Mouse (Mus musculus) CH12.LX (cell line): ENCODE results near the gene Apol7e. TPM values are rescaled to one million over a fixed set of nuclear protein-coding genes. Genes with fewer than 3 reads are reported as not detected.
"Not testable (repeated sequence)": the region's sequence is repeated elsewhere in the genome, so short reads cannot be mapped to it uniquely, and the experiment has no call there.

Experiments used
- DNase-seq: peaks from one replicate; pipeline ENCODE4 v3.0.0-alpha.2; 2013; ENCODE audit errors: extremely low read depth
- H3K27ac ChIP-seq: 2 replicates; pipeline ENCODE4 v1.5.1; 2012; ENCODE audit warnings: low read depth, mild to moderate bottlenecking, control low read depth, moderate library complexity; ENCODE audit not compliant: insufficient read depth
- H3K27me3 ChIP-seq: replicated peaks from 2 replicates; pipeline ENCODE3; 2012; ENCODE audit warnings: inconsistent platforms
- H3K36me3 ChIP-seq, 2 experiments: replicated peaks in 1 of 2; 2 replicates each; pipeline versions ENCODE3 to v1.6.1; 2012; ENCODE audit warnings: inconsistent platforms in 1 of 2, low read length in 1 of 2, mild to moderate bottlenecking in 1 of 2, mixed read lengths in 1 of 2, moderate library complexity in 1 of 2; ENCODE audit not compliant: control insufficient read depth in 1 of 2, insufficient read depth in 1 of 2
- H3K4me1 ChIP-seq, 2 experiments: 2 replicates each; pipeline ENCODE4 v1.6.1; 2012; ENCODE audit warnings: inconsistent platforms in 1 of 2, moderate library complexity in 1 of 2; ENCODE audit not compliant: insufficient read depth in 2 of 2, control insufficient read depth in 1 of 2
- H3K4me2 ChIP-seq: 2 replicates; pipeline ENCODE4 v1.6.1; 2012; ENCODE audit warnings: low read depth, mild to moderate bottlenecking, control low read depth; ENCODE audit not compliant: poor library complexity, insufficient read depth, severe bottlenecking
- H3K4me3 ChIP-seq, 3 experiments: fragments of 150-350 bp in 1 of 3; sonication (generic) in 1 of 3; replicated peaks in 1 of 3; 2 replicates each; pipeline versions ENCODE3 to v1.5.1; 2011 to 2012; ENCODE audit warnings: low read depth in 2 of 3, low read length in 2 of 3, mild to moderate bottlenecking in 2 of 3, moderate library complexity in 2 of 3, control low read depth in 1 of 3, improper control_type of control experiment in 1 of 3, inconsistent platforms in 1 of 3, mixed read lengths in 1 of 3; ENCODE audit not compliant: poor library complexity in 1 of 3
- H3K79me2 ChIP-seq: replicated peaks from 2 replicates; pipeline ENCODE4 v1.6.1; 2012; ENCODE audit warnings: mild to moderate bottlenecking, moderate library complexity; ENCODE audit not compliant: control insufficient read depth, poor library complexity, insufficient read depth, severe bottlenecking; ENCODE audit errors: extremely low read depth
- H3K9ac ChIP-seq: 2 replicates; pipeline ENCODE4 v1.6.1; 2012; ENCODE audit warnings: low read depth, mild to moderate bottlenecking, control low read depth, moderate library complexity; ENCODE audit not compliant: insufficient read depth
- H3K9me3 ChIP-seq: replicated peaks from 2 replicates; pipeline ENCODE3; 2012; ENCODE audit warnings: low read length, inconsistent platforms, mixed read lengths
- dilution Hi-C: fragments of 300-500 bp; cut with MboI; formaldehyde crosslinking; loops from 2 replicates; pipeline ENCODE4 v1.14.3; 2020; ENCODE audit warnings: low sequenced_read_pairs; ENCODE audit not compliant: extremely low pct_unique_long_range_greater_than_20kb, extremely low pct_ligation_motif_present
- in situ Hi-C: fragments of 300-500 bp; cut with MboI; formaldehyde crosslinking; loops from 3 replicates; pipeline ENCODE4 v1.14.3; 2019; ENCODE audit warnings: low sequenced_read_pairs, low pct_ligation_motif_present, low pct_unique_long_range_greater_than_20kb, mixed read lengths
- polyA plus RNA-seq: library from polyadenylated mRNA; unstranded; fragments of >175 nt; gene quantifications from 2 replicates; pipeline ENCODE4 v1.2.1, GENCODE M21; 2012; ENCODE audit warnings: low read depth; ENCODE audit not compliant: insufficient read length
- total RNA-seq, 2 experiments: library from RNA; depleted of rRNA; stranded (reverse); fragments of 300-350 nt in 1 of 2; fragments of >200 nt in 1 of 2; gene quantifications; 2 replicates each; pipeline ENCODE4 v1.2.3; 2012 to 2014

Gene Apol7e
- total RNA-seq (2012; rRNA removed) (not detected in 2 replicates), total RNA-seq (2014; rRNA removed) (not detected in 2 replicates), polyA plus RNA-seq (not detected in 2 replicates)

DNA sequence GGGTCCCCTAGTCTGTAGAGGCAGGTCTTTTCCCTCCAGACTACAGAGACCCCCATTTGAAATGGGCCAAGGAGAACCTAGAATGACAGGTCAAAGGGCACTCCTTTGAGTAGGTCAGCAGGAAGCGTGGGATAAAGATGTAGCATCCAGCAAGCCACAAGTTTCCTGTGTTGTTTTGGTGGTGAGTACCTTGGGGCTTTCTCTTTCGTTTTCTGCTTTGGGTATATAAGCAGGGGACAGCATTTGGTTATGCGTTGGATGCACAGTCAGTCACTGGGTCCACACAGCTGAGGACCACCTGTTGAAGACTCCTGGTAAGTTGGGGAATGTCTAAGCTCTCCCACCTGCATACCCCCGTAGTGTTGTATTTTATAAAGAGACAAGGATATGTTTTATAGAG is at the start of gene Apol7e:
TSS of gene Apol7e (plus strand) at position 202 of the 400 bp plus-strand sequence.
- H3K36me3 ChIP-seq, H3K9ac ChIP-seq, H3K79me2 ChIP-seq, H3K9me3 ChIP-seq, DNase-seq, H3K27me3 ChIP-seq, H3K27ac ChIP-seq, dilution Hi-C loops, H3K4me2 ChIP-seq, H3K4me3 ChIP-seq, H3K4me1 ChIP-seq: not testable (repeated sequence)
- in situ Hi-C loops: loop anchor here (25.0 kb wide), 1 partner anchor 186 kb away; the partner anchor contains the start of gene Apol11a

GRCm38 (mm10) chr15:77651143-77651542 is 47.5 kb upstream of the Apol7e start:
- in situ Hi-C loops, H3K36me3 ChIP-seq, dilution Hi-C loops, H3K79me2 ChIP-seq, H3K9me3 ChIP-seq, DNase-seq, H3K27ac ChIP-seq, H3K27me3 ChIP-seq, H3K9ac ChIP-seq, H3K4me2 ChIP-seq, H3K4me3 ChIP-seq, H3K4me1 ChIP-seq: not testable (repeated sequence)

DNA sequence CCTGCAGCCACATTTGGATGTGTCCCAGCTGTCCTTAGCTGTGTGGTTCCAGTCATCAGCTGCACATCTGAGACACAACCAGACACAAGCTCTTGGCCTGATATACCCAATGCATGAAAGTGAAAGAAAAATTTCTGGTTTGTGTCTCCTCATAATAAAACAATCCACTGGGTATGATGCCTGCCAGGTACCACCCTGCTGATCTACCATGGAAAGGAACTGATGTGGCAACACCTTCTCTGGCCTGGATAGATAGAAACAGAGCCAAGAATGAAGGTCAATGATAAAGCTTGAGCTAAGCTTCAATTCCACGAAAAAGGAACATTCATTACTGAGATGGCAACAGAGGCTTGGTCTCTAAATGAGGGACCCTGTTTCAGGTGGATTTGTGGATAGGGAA is 38.9 kb upstream of the Apol7e start:
- H3K4me2 ChIP-seq, dilution Hi-C loops, H3K79me2 ChIP-seq, H3K36me3 ChIP-seq, H3K9me3 ChIP-seq, H3K9ac ChIP-seq, in situ Hi-C loops, H3K4me1 ChIP-seq, H3K27me3 ChIP-seq, DNase-seq, H3K4me3 ChIP-seq, H3K27ac ChIP-seq: not testable (repeated sequence)

- H3K9ac ChIP-seq, H3K4me1 ChIP-seq, H3K27ac ChIP-seq, H3K27me3 ChIP-seq, dilution Hi-C loops, H3K36me3 ChIP-seq, H3K9me3 ChIP-seq, H3K4me3 ChIP-seq, H3K4me2 ChIP-seq, H3K79me2 ChIP-seq, DNase-seq, in situ Hi-C loops: not testable (repeated sequence)
These were observed 36.8 kb upstream of the Apol7e start for GRCm38 (mm10) chr15:77661841-77662240.

- in situ Hi-C loops, H3K4me2 ChIP-seq, H3K27ac ChIP-seq, H3K27me3 ChIP-seq, H3K4me3 ChIP-seq, H3K9me3 ChIP-seq, H3K4me1 ChIP-seq, H3K36me3 ChIP-seq, H3K9ac ChIP-seq, dilution Hi-C loops, H3K79me2 ChIP-seq, DNase-seq: not testable (repeated sequence)
These were observed 24.6 kb upstream of the Apol7e start for GRCm38 (mm10) chr15:77674081-77674480.
